Mouse (Mus musculus) hindbrain, embryonic 13.5 days (tissue): ENCODE measurements around the gene Limch1. TPM values are rescaled to one million over a fixed set of nuclear protein-coding genes. Genes with fewer than 3 reads are reported as not detected.

ENCODE experiments used
- ATAC-seq: fragments of 200-750 bp; cut with Nextera tagmentation; 2 replicates; pipeline ENCODE4 v1.8.0; 2017; ENCODE audit warnings: moderate TSS enrichment; ENCODE audit not compliant: low FRiP score
- H3K27ac ChIP-seq: fragments of 300-500 bp; sonication (generic); 2 replicates; pipeline ENCODE4 v1.5.1; 2015; ENCODE audit warnings: inconsistent platforms, mild to moderate bottlenecking, moderate library complexity
- H3K27me3 ChIP-seq: fragments of 300-500 bp; sonication (generic); 2 replicates; pipeline ENCODE4 v1.6.1; 2015; ENCODE audit warnings: mild to moderate bottlenecking, inconsistent platforms
- H3K36me3 ChIP-seq: fragments of 300-500 bp; sonication (generic); 2 replicates; pipeline ENCODE4 v1.6.1; 2015; ENCODE audit warnings: mild to moderate bottlenecking, inconsistent platforms
- H3K4me1 ChIP-seq: fragments of 300-500 bp; sonication (generic); replicated peaks from 2 replicates; pipeline ENCODE4 v1.6.1; 2015; ENCODE audit warnings: inconsistent platforms
- H3K4me2 ChIP-seq: fragments of 300-500 bp; sonication (generic); 2 replicates; pipeline ENCODE4 v1.6.1; 2015; ENCODE audit warnings: inconsistent platforms, mild to moderate bottlenecking, moderate library complexity
- H3K4me3 ChIP-seq: fragments of 300-500 bp; sonication (generic); 2 replicates; pipeline ENCODE4 v1.5.1; 2015; ENCODE audit warnings: mild to moderate bottlenecking, inconsistent platforms
- H3K9ac ChIP-seq: fragments of 300-500 bp; sonication (generic); 2 replicates; pipeline ENCODE4 v1.6.1; 2015; ENCODE audit warnings: mild to moderate bottlenecking, inconsistent platforms
- H3K9me3 ChIP-seq: fragments of 300-500 bp; sonication (generic); 2 replicates; pipeline ENCODE4 v1.6.1; 2016; ENCODE audit warnings: inconsistent platforms
- WGBS: fragments of 180-500 bp; shearing (Covaris S2); methylation state at CpG from one replicate; pipeline ENCODE4 v1.1.7; 2015; 5-methylcytosine and 5-hydroxymethylcytosine counted together
- polyA plus RNA-seq: library from polyadenylated mRNA; unstranded; fragments of >200 nt; fragmentation: Nextera tagmentation; extraction: Ambion mirVana; gene quantifications from 2 replicates; pipeline ENCODE4 v1.2.1, GENCODE M21; 2015

Gene Limch1
- polyA plus RNA-seq, 1 experiment from 2014 or later = 49.0 TPM

GRCm38 (mm10) chr5:66988926-66989325 is 243.3 kb downstream of the Limch1 start:
- Histone ChIP-seq H3K4me3 (no peak overlapping the region), H3K36me3 (peaks cover 5% of the 10 kb centered on the region; the same call in 1 of the 2 replicates), H3K9ac (no peak overlapping the region), H3K4me2 (no peak overlapping the region), H3K27me3 (no peaks in the 10 kb centered on the region), H3K27ac (no peak overlapping the region), H3K9me3 (no peaks in the 10 kb centered on the region), H3K4me1 (peaks cover 10% of the 10 kb centered on the region)
- no peak for ATAC-seq
- 82% methylated on average over 4 of the region's 4 CpGs for WGBS

- ATAC-seq = no peak
- Histone ChIP-seq H3K36me3 (peaks cover 5% of the 10 kb centered on the region; the same call in 1 of the 2 replicates), H3K9me3 (no peaks in the 10 kb centered on the region), H3K4me1 (peaks cover 10% of the 10 kb centered on the region), H3K4me3 (no peak overlapping the region), H3K27me3 (no peaks in the 10 kb centered on the region), H3K27ac (no peak overlapping the region), H3K4me2 (no peak overlapping the region), H3K9ac (no peak overlapping the region)
- WGBS = 86% methylated on average over 7 of the region's 7 CpGs
These were observed 243.9 kb downstream of the Limch1 start for GRCm38 (mm10) chr5:66989531-66989930.

GRCm38 (mm10) chr5:66992401-66992800 is 246.8 kb downstream of the Limch1 start:
- no peak overlapping the region for H3K27ac ChIP-seq

GRCm38 (mm10) chr5:66993076-66993475 is 247.4 kb downstream of the Limch1 start:
- 43% methylated on average over 11 of the region's 11 CpGs for WGBS
- Histone ChIP-seq H3K27ac (0 out of 2 replicates have a peak overlapping the region, but pooled peaks have one; percentile 13), H3K4me1 (peaks cover 24% of the 10 kb centered on the region), H3K4me2 (no peak overlapping the region), H3K36me3 (no peaks in the 10 kb centered on the region), H3K27me3 (no peaks in the 10 kb centered on the region), H3K4me3 (no peak overlapping the region), H3K9ac (no peak overlapping the region), H3K9me3 (no peaks in the 10 kb centered on the region)
- ATAC-seq = no peak

More at GRCm38 (mm10) chr5:66992401-66992800, 246.8 kb downstream of the Limch1 start:
- no peak for ATAC-seq
- Histone ChIP-seq H3K27me3 (no peaks in the 10 kb centered on the region), H3K4me1 (peaks cover 22% of the 10 kb centered on the region), H3K4me2 (no peak overlapping the region), H3K9ac (no peak overlapping the region), H3K36me3 (no peaks in the 10 kb centered on the region), H3K4me3 (no peak overlapping the region), H3K9me3 (no peaks in the 10 kb centered on the region)
- 83% methylated on average over 7 of the region's 7 CpGs for WGBS

- Histone ChIP-seq H3K9ac (no peak overlapping the region), H3K4me2 (no peak overlapping the region), H3K27me3 (no peaks in the 10 kb centered on the region), H3K36me3 (peaks cover 6% of the 10 kb centered on the region; the same call in 1 of the 2 replicates), H3K4me1 (peaks cover 24% of the 10 kb centered on the region), H3K9me3 (no peaks in the 10 kb centered on the region), H3K27ac (no peak overlapping the region), H3K4me3 (no peak overlapping the region)
- ATAC-seq = no peak
- 21% methylated on average over 3 of the region's 3 CpGs for WGBS
These were observed 250.5 kb downstream of the Limch1 start for GRCm38 (mm10) chr5:66996124-66996523.

- H3K4me1 ChIP-seq = peaks cover 24% of the 10 kb centered on the region
- peak; percentile 88 for ATAC-seq
- peak overlapping the region; percentile 71 for H3K9ac ChIP-seq
- peaks cover 10% of the 10 kb centered on the region for H3K36me3 ChIP-seq
- H3K27ac ChIP-seq = peak overlapping the region; percentile 83
- 3% methylated on average over 33 of the region's 33 CpGs for WGBS
- no peaks in the 10 kb centered on the region for H3K27me3 ChIP-seq
- H3K9me3 ChIP-seq = no peaks in the 10 kb centered on the region
- peak overlapping the region; percentile 59 for H3K4me2 ChIP-seq
- peak overlapping the region; percentile 37 for H3K4me3 ChIP-seq
These were observed 251.4 kb downstream of the Limch1 start for GRCm38 (mm10) chr5:66996886-66997599.

GRCm38 (mm10) chr5:66997600-66997930 is 251.9 kb downstream of the Limch1 start:
- Histone ChIP-seq H3K4me2 (peak overlapping the region; percentile 59), H3K27me3 (no peaks in the 10 kb centered on the region), H3K4me1 (peaks cover 24% of the 10 kb centered on the region), H3K27ac (peak overlapping the region; percentile 83), H3K9ac (peak overlapping the region; percentile 71), H3K4me3 (peak overlapping the region; percentile 37), H3K36me3 (peaks cover 15% of the 10 kb centered on the region), H3K9me3 (no peaks in the 10 kb centered on the region)
- ATAC-seq = no peak; the same call in 1 of the 2 replicates
- 19% methylated on average over 7 of the region's 7 CpGs for WGBS

GRCm38 (mm10) chr5:66998341-66998740 is 252.7 kb downstream of the Limch1 start:
- no peak overlapping the region for H3K27ac ChIP-seq
- 78% methylated on average over 6 of the region's 6 CpGs for WGBS
- H3K4me3 ChIP-seq = no peak overlapping the region
- H3K36me3 ChIP-seq = peaks cover 18% of the 10 kb centered on the region
- H3K9me3 ChIP-seq = no peaks in the 10 kb centered on the region
- no peaks in the 10 kb centered on the region for H3K27me3 ChIP-seq
- H3K9ac ChIP-seq = 0 out of 2 replicates have a peak overlapping the region, but pooled peaks have one; percentile 71
- no peak for ATAC-seq
- H3K4me2 ChIP-seq = no peak overlapping the region
- H3K4me1 ChIP-seq = peaks cover 20% of the 10 kb centered on the region

GRCm38 (mm10) chr5:67002346-67002745 is 256.7 kb downstream of the Limch1 start:
- H3K27ac ChIP-seq = no peak overlapping the region
- WGBS = 90% methylated on average over 6 of the region's 6 CpGs
- no peak for ATAC-seq
- peaks cover 7% of the 10 kb centered on the region for H3K4me1 ChIP-seq
- no peak overlapping the region for H3K4me3 ChIP-seq
- H3K9ac ChIP-seq = no peak overlapping the region
- no peaks in the 10 kb centered on the region for H3K9me3 ChIP-seq
- H3K27me3 ChIP-seq = no peaks in the 10 kb centered on the region
- H3K4me2 ChIP-seq = no peak overlapping the region
- H3K36me3 ChIP-seq = peaks cover 28% of the 10 kb centered on the region

- ATAC-seq = no peak
- H3K9me3 ChIP-seq = no peaks in the 10 kb centered on the region
These were observed 259.0 kb downstream of the Limch1 start for GRCm38 (mm10) chr5:67004619-67005018.

GRCm38 (mm10) chr5:67011043-67011870 is 265.6 kb downstream of the Limch1 start:
- Histone ChIP-seq H3K4me3 (no peak overlapping the region), H3K36me3 (peaks cover 21% of the 10 kb centered on the region), H3K9me3 (no peaks in the 10 kb centered on the region), H3K27ac (no peak overlapping the region), H3K4me2 (no peak overlapping the region), H3K27me3 (no peaks in the 10 kb centered on the region), H3K4me1 (0 out of 2 replicates have a peak, but pooled peaks cover 3% of the 10 kb centered on the region), H3K9ac (no peak overlapping the region)
- WGBS = 92% methylated on average over 16 of the region's 16 CpGs
- no peak for ATAC-seq

More at GRCm38 (mm10) chr5:67004619-67005018, 259.0 kb downstream of the Limch1 start:
- 80% methylated on average over 11 of the region's 11 CpGs for WGBS
- no peaks in the 10 kb centered on the region for H3K4me1 ChIP-seq
- H3K4me3 ChIP-seq = no peak overlapping the region
- no peak overlapping the region for H3K9ac ChIP-seq
- no peaks in the 10 kb centered on the region for H3K27me3 ChIP-seq
- H3K27ac ChIP-seq = no peak overlapping the region
- H3K4me2 ChIP-seq = no peak overlapping the region
- peaks cover 42% of the 10 kb centered on the region for H3K36me3 ChIP-seq

- H3K4me2 ChIP-seq = no peak overlapping the region
- 73% methylated on average over 4 of the region's 4 CpGs for WGBS
- H3K9me3 ChIP-seq = no peaks in the 10 kb centered on the region
- ATAC-seq = no peak
- no peak overlapping the region for H3K9ac ChIP-seq
- H3K4me1 ChIP-seq = 0 out of 2 replicates have a peak, but pooled peaks cover 4% of the 10 kb centered on the region
- H3K27ac ChIP-seq = no peak overlapping the region
- peaks cover 21% of the 10 kb centered on the region for H3K36me3 ChIP-seq
- no peaks in the 10 kb centered on the region for H3K27me3 ChIP-seq
- H3K4me3 ChIP-seq = no peak overlapping the region
These were observed 266.4 kb downstream of the Limch1 start for GRCm38 (mm10) chr5:67011985-67012384.
